Mouse (Mus musculus) forebrain, embryonic 12.5 days (tissue): ENCODE measurements around the gene Gm10320. TPM values are rescaled to one million over a fixed set of nuclear protein-coding genes. Genes with fewer than 3 reads are reported as not detected.

ENCODE experiments used
- ATAC-seq: fragments of 200-750 bp; cut with Nextera tagmentation; 2 replicates; pipeline ENCODE4 v1.8.0; 2017; ENCODE audit warnings: moderate TSS enrichment; ENCODE audit not compliant: low FRiP score
- H3K27ac ChIP-seq: fragments of 300-500 bp; sonication (generic); 2 replicates; pipeline ENCODE4 v1.5.1; 2016; ENCODE audit warnings: mild to moderate bottlenecking
- H3K27me3 ChIP-seq: fragments of 300-500 bp; sonication (generic); 2 replicates; pipeline ENCODE4 v1.6.1; 2016; ENCODE audit warnings: mild to moderate bottlenecking
- H3K36me3 ChIP-seq: fragments of 300-500 bp; sonication (generic); replicated peaks from 2 replicates; pipeline ENCODE4 v1.6.1; 2016; ENCODE audit warnings: mild to moderate bottlenecking
- H3K4me1 ChIP-seq: fragments of 300-500 bp; sonication (generic); 2 replicates; pipeline ENCODE4 v1.6.1; 2016
- H3K4me2 ChIP-seq: fragments of 300-500 bp; sonication (generic); 2 replicates; pipeline ENCODE4 v1.6.1; 2016; ENCODE audit warnings: mild to moderate bottlenecking, moderate library complexity
- H3K4me3 ChIP-seq: fragments of 300-500 bp; sonication (generic); replicated peaks from 2 replicates; pipeline ENCODE4 v1.5.1; 2016; ENCODE audit warnings: mild to moderate bottlenecking
- H3K9ac ChIP-seq: fragments of 300-500 bp; sonication (generic); 2 replicates; pipeline ENCODE4 v1.6.1; 2016; ENCODE audit warnings: mild to moderate bottlenecking
- H3K9me3 ChIP-seq: fragments of 300-500 bp; sonication (generic); 2 replicates; pipeline ENCODE4 v1.6.1; 2016
- WGBS: fragments of 180-500 bp; shearing (Covaris S2); methylation state at CpG from one replicate; pipeline ENCODE4 v1.1.7; 2016; 5-methylcytosine and 5-hydroxymethylcytosine counted together
- polyA plus RNA-seq: library from polyadenylated mRNA; unstranded; fragments of >200 nt; fragmentation: Nextera tagmentation; extraction: Ambion mirVana; gene quantifications from 2 replicates; pipeline ENCODE4 v1.2.1, GENCODE M21; 2016

The Gm10320 gene
- polyA plus RNA-seq, 1 experiment from 2014 or later: 0.93 TPM

DNA sequence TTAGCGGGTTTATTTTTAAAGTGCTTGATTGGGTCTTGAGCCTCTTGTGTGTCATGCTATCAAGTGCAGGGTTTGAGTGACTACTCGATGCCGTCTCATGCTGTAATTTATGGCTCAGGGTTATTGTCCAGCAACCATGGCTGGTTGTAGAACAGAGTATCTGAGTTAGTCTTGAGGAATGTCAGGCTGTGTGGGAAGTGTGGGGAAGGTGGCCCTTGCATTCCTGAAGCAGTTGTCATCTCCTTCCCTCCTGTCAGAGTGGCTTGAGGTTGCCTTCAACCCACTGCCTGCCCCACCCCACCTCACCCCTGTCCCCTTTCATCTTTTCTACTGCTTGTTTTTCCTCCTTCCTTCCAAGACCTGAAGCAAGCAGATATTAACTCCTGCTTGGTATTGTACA, 13.8 kb downstream of the Gm10320 start:
- ATAC-seq: no peak
- no peaks in the 10 kb centered on the region for H3K27me3 ChIP-seq
- H3K4me3 ChIP-seq: no peak overlapping the region
- H3K27ac ChIP-seq: no peak overlapping the region
- WGBS: 89% methylated on average over 3 of the region's 3 CpGs
- no peaks in the 10 kb centered on the region for H3K9me3 ChIP-seq
- H3K4me1 ChIP-seq: peaks cover 12% of the 10 kb centered on the region
- no peaks in the 10 kb centered on the region for H3K36me3 ChIP-seq
- H3K4me2 ChIP-seq: no peak overlapping the region
- H3K9ac ChIP-seq: no peak overlapping the region

GRCm38 (mm10) chr13:98476839-98477495, 14.8 kb downstream of the Gm10320 start:
- ATAC-seq: no peak
- Histone ChIP-seq H3K27me3 (peaks cover 4% of the 10 kb centered on the region; the same call in 1 of the 2 replicates), H3K4me2 (no peak overlapping the region), H3K4me1 (peaks cover 12% of the 10 kb centered on the region), H3K9ac (no peak overlapping the region), H3K9me3 (no peaks in the 10 kb centered on the region), H3K27ac (peak overlapping the region; percentile 36; the same call in 1 of the 2 replicates), H3K4me3 (no peak overlapping the region), H3K36me3 (no peaks in the 10 kb centered on the region)
- WGBS: 75% methylated on average over 4 of the region's 4 CpGs

GRCm38 (mm10) chr13:98476175-98476838, 15.5 kb downstream of the Gm10320 start:
- peak overlapping the region; percentile 36; the same call in 1 of the 2 replicates for H3K27ac ChIP-seq
- H3K9me3 ChIP-seq: no peaks in the 10 kb centered on the region
- peaks cover 12% of the 10 kb centered on the region for H3K4me1 ChIP-seq
- 31% methylated on average over 13 of the region's 14 CpGs for WGBS
- no peaks in the 10 kb centered on the region for H3K36me3 ChIP-seq
- ATAC-seq: 0 out of 2 replicates have a peak, but pooled peaks have one; percentile 17
- no peak overlapping the region for H3K4me3 ChIP-seq
- peaks cover 9% of the 10 kb centered on the region; the same call in 1 of the 2 replicates for H3K27me3 ChIP-seq
- no peak overlapping the region for H3K9ac ChIP-seq
- H3K4me2 ChIP-seq: no peak overlapping the region

- Histone ChIP-seq H3K9ac (no peak overlapping the region), H3K9me3 (no peaks in the 10 kb centered on the region), H3K4me1 (peaks cover 12% of the 10 kb centered on the region), H3K4me3 (no peak overlapping the region), H3K27ac (no peak overlapping the region), H3K36me3 (no peaks in the 10 kb centered on the region), H3K27me3 (peaks cover 10% of the 10 kb centered on the region; the same call in 1 of the 2 replicates), H3K4me2 (no peak overlapping the region)
- ATAC-seq: no peak
- WGBS: 61% methylated on average over 8 of the region's 8 CpGs
Observed at GRCm38 (mm10) chr13:98475681-98476080, 16.1 kb downstream of the Gm10320 start.

DNA sequence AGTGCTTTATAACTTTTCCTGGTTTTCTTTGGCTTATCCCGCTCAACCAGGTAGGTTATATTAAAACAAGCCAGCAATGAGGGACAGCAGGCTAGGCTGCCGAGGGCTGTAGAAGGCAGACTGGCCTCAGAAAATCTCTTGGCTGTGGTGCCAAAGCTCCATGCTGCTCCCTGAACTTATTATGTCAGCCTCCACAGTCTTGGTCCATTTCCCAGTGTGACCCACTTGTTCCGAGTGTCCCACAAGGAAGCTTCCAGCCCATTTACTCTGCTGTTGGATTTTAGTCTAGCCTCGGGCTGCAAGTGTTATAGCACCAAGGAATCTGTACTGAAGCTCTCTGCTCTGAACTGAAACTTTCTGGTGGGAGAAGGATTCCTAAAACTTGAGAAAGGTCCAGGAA, 18.8 kb downstream of the Gm10320 start:
- H3K9ac ChIP-seq: no peak overlapping the region
- peaks cover 12% of the 10 kb centered on the region for H3K4me1 ChIP-seq
- ATAC-seq: no peak
- H3K27ac ChIP-seq: no peak overlapping the region
- H3K4me2 ChIP-seq: no peak overlapping the region
- H3K4me3 ChIP-seq: no peak overlapping the region
- peaks cover 10% of the 10 kb centered on the region; the same call in 1 of the 2 replicates for H3K27me3 ChIP-seq
- WGBS: 80% methylated on average over 4 of the region's 4 CpGs
- no peaks in the 10 kb centered on the region for H3K9me3 ChIP-seq
- no peaks in the 10 kb centered on the region for H3K36me3 ChIP-seq

- Histone ChIP-seq H3K9ac (no peak overlapping the region), H3K4me2 (no peak overlapping the region), H3K36me3 (no peaks in the 10 kb centered on the region), H3K27me3 (peaks cover 10% of the 10 kb centered on the region; the same call in 1 of the 2 replicates), H3K9me3 (no peaks in the 10 kb centered on the region), H3K4me3 (no peak overlapping the region), H3K27ac (no peak overlapping the region), H3K4me1 (peaks cover 7% of the 10 kb centered on the region)
- 80% methylated on average over 6 of the region's 6 CpGs for WGBS
- no peak for ATAC-seq
Observed at GRCm38 (mm10) chr13:98471756-98472155, 20.0 kb downstream of the Gm10320 start.

GRCm38 (mm10) chr13:98470321-98470720, 21.5 kb downstream of the Gm10320 start:
- Histone ChIP-seq H3K27ac (no peak overlapping the region), H3K4me1 (no peaks in the 10 kb centered on the region), H3K4me3 (no peak overlapping the region), H3K36me3 (no peaks in the 10 kb centered on the region), H3K9ac (no peak overlapping the region), H3K9me3 (no peaks in the 10 kb centered on the region), H3K4me2 (no peak overlapping the region), H3K27me3 (peaks cover 10% of the 10 kb centered on the region; the same call in 1 of the 2 replicates)
- WGBS: 85% methylated on average over 12 of the region's 12 CpGs
- no peak for ATAC-seq

GRCm38 (mm10) chr13:98469916-98470315, 21.9 kb downstream of the Gm10320 start:
- Histone ChIP-seq H3K4me1 (no peaks in the 10 kb centered on the region), H3K9me3 (no peaks in the 10 kb centered on the region), H3K4me2 (no peak overlapping the region), H3K9ac (no peak overlapping the region), H3K27me3 (peaks cover 10% of the 10 kb centered on the region; the same call in 1 of the 2 replicates), H3K36me3 (no peaks in the 10 kb centered on the region), H3K4me3 (no peak overlapping the region), H3K27ac (no peak overlapping the region)
- no peak for ATAC-seq
- WGBS: 81% methylated on average over 4 of the region's 4 CpGs

DNA sequence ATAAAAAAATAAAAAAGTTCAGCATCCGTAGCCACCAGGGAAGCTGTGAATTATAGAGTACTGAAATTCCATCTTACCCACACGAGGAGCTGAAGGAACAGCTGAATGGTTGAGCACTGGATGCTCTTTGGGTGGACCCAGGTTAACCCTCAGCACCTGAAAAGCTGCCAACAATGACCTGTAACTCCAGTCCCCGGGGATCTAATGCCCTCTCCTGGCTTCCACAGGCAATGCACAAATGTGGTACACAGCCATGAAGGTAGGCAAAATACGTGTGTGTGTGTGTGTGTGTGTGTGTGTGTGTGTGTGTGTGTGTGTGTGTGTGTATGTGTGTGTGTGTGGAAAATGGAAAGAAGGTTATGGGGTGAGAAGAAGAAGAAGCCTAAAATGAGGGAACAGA, 30.3 kb downstream of the Gm10320 start:
- Histone ChIP-seq H3K4me3 (no peak overlapping the region), H3K9ac (no peak overlapping the region), H3K4me1 (no peaks in the 10 kb centered on the region), H3K27ac (no peak overlapping the region), H3K27me3 (no peaks in the 10 kb centered on the region), H3K36me3 (no peaks in the 10 kb centered on the region), H3K4me2 (no peak overlapping the region), H3K9me3 (no peaks in the 10 kb centered on the region)
- no peak for ATAC-seq
- WGBS: 69% methylated on average over 4 of the region's 4 CpGs

- Histone ChIP-seq H3K9me3 (0 out of 2 replicates have a peak, but pooled peaks cover 7% of the 10 kb centered on the region), H3K4me2 (no peak overlapping the region), H3K36me3 (no peaks in the 10 kb centered on the region), H3K27ac (no peak overlapping the region), H3K9ac (no peak overlapping the region), H3K4me3 (no peak overlapping the region), H3K27me3 (no peaks in the 10 kb centered on the region), H3K4me1 (no peaks in the 10 kb centered on the region)
- WGBS: 73% methylated on average over 2 of the region's 2 CpGs
- no peak for ATAC-seq
Observed at GRCm38 (mm10) chr13:98456398-98456797, 35.4 kb downstream of the Gm10320 start.

DNA sequence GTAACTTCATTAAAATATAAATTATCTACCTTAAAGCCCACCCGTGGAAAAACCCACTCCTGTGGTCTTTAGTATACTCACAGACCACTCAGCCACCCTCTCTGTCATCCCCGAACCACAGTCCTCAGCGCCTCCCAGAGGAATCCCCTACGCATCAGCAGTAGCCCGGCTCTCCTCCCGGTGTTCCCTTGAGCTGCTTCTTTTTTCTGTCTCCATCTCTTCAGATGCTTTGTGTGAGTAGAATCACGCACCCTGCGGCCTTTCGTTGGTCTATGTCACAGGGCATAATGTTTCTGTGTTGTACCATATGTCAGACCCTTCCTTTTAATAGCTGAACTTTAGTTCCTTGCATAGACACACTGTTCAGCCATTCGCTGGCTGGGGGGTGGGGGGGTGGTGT, 36.2 kb downstream of the Gm10320 start:
- H3K36me3 ChIP-seq: no peaks in the 10 kb centered on the region
- H3K27me3 ChIP-seq: no peaks in the 10 kb centered on the region
- no peak overlapping the region for H3K27ac ChIP-seq
- H3K4me1 ChIP-seq: no peaks in the 10 kb centered on the region
- H3K9ac ChIP-seq: no peak overlapping the region
- ATAC-seq: no peak
- no peak overlapping the region for H3K4me3 ChIP-seq
- H3K4me2 ChIP-seq: no peak overlapping the region
- 87% methylated on average over 10 of the region's 10 CpGs for WGBS
- 0 out of 2 replicates have a peak, but pooled peaks cover 7% of the 10 kb centered on the region for H3K9me3 ChIP-seq

- no peaks in the 10 kb centered on the region for H3K4me1 ChIP-seq
- no peaks in the 10 kb centered on the region for H3K36me3 ChIP-seq
- no peak overlapping the region for H3K27ac ChIP-seq
- 0 out of 2 replicates have a peak, but pooled peaks cover 7% of the 10 kb centered on the region for H3K9me3 ChIP-seq
- H3K4me3 ChIP-seq: no peak overlapping the region
- H3K4me2 ChIP-seq: no peak overlapping the region
- 88% methylated on average over 12 of the region's 12 CpGs for WGBS
- H3K9ac ChIP-seq: no peak overlapping the region
- H3K27me3 ChIP-seq: no peaks in the 10 kb centered on the region
- ATAC-seq: no peak
Observed at GRCm38 (mm10) chr13:98454224-98454967, 37.4 kb downstream of the Gm10320 start.
